Mouse (Mus musculus) testis, adult 2 months (tissue): ENCODE measurements around the gene Hus1b.

Experiments
- CTCF ChIP-seq: fragments of 200-500 bp; IDR thresholded peaks from 2 replicates; pipeline ENCODE4 v1.5.1; 2012; ENCODE audit warnings: low read depth, mild to moderate bottlenecking, inconsistent platforms, low read length, moderate library complexity; ENCODE audit not compliant: control insufficient read depth, insufficient read depth, insufficient replicate concordance
- POLR2A ChIP-seq: fragments of 200-500 bp; IDR thresholded peaks from 2 replicates; pipeline ENCODE4 v1.6.1; 2012; ENCODE audit warnings: low read depth, mild to moderate bottlenecking, inconsistent platforms, low read length, moderate library complexity; ENCODE audit not compliant: control insufficient read depth

GRCm38 (mm10) chr13:30972102-30972501, 24.5 kb upstream of the Hus1b start:
- no peak for TF ChIP-seq POLR2A
- TF ChIP-seq CTCF: no peak
